Mouse (Mus musculus) gastrocnemius, adult 18-20 months (tissue): ENCODE measurements around the gene R3hdml. TPM values are rescaled to one million over a fixed set of nuclear protein-coding genes. Genes with fewer than 3 reads are reported as not detected.

ENCODE experiments used
- DNase-seq: peaks from one replicate; pipeline ENCODE4 v3.0.0; 2021; ENCODE audit warnings: low spot score
- total RNA-seq, 2 experiments: library from RNA; stranded (reverse); gene quantifications; 2 replicates each; pipeline ENCODE4 v1.2.3; 2021

Gene R3hdml
- total RNA-seq, 2 experiments from 2014 or later = not detected

DNA sequence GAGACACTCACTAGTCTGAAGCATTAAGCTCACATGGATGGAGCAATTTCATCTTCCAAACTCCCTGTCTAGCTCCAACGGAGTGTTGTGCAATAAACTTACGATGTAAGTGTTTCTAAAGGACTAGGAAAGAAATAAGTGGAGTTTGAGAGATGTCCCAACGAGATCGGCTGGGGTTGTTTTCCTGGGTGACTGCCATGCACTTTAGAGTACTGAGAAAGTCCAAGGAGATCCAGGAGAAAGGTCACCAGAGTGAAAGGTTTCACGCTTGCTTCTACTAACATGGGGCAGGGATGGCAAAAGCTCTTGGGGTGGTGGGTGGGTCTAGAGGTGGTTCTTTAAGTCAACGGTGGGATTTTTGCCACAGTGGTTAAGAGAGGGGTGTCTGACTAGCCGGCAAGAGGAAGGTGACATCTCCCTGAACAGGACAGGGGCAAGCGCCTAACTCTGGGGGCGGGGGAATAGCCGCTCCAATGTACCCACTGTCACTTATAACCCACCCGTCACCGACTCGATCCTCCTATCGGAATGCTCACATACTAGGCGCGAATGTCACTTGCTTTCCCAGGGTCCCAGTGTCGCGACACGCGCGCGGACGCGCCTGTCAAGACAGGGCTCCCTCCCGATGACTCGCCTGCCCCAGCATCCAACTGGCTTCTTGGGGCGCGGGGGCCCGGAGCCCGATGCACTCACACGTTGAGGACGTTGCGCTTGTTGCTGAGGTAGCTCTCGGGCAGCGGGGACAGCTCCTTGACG lies 20.2 kb upstream of the R3hdml start:
- DNase-seq = peak; percentile 51

DNA sequence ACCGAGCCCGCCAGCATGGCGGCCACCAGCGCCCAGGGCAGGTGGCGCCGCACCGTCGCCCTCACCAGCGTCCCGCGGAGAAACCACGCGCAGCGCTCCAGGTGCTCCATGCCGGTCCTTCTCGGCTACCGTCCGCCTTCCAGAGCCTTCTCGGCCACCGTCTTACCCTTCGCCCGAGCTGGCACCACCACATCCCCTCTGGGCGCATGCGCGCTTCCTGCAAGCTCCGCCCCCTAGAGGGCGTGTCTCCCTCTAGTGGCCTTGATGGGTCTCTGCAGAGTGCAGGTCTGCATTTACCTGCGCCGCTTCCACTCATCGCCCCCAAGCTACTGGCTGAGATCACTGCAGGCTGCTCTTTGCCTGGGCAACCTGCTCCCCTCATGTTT lies 19.7 kb upstream of the R3hdml start, which contains the start of gene Fitm2:
Fitm2 (minus strand) TSS at position 164 of the 386 bp plus-strand sequence.
- peak; percentile 95 for DNase-seq

DNA sequence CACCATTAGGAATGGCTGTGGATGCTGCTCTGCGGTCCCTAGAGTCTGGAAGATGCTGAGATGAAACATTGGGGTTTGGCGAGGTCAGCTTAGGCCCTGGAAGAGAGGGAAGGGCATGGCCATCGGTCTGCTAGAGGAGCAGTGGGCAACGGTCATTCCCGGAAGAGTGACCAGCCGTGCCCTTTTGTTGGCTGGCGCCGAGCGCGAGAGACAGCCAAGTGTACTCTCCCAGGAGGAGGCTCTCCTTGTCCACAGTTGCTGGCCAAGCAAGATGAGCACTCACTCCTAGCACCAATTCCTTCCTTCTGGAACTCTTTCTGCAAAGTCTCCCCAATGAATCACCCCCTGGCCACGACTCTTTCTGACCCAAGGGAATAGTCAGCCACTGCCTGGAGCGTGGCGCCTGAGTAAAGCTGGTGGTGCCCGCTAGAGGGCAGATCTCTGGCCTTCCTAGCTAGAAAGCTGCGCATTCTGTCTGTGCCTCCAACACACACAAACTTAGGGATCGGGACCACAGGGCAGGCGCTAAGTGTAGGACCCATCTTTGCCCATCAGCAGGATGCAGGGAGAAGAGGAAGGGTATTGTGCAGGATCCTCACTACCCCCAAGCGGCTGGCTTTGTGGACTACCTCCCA lies 11.8 kb upstream of the R3hdml start:
- no peak for DNase-seq

DNA sequence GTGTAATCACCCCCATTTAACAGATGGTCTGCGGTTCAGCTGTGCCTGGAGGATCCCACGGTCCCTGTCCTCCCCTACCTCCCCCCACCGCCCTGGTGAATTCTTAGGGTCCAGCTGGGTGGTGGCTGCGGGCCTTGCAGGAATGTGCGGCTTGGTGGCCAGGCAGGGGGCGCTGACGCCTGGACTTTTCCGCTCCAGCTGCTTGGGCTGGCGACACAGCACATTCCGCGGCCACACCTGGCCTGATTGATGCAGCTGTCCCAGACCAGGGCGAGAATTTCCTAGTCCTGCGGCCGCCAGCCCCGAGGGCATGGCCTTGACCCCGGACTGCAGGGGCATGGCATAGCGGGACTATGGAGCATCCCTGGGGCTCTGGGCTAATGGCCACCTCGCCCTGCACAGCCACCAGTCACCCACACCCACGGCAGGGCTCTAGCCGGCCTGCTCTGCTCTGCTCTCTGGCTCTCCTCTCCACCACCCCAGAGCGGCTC lies 10.5 kb upstream of the R3hdml start:
- DNase-seq = no peak

DNA sequence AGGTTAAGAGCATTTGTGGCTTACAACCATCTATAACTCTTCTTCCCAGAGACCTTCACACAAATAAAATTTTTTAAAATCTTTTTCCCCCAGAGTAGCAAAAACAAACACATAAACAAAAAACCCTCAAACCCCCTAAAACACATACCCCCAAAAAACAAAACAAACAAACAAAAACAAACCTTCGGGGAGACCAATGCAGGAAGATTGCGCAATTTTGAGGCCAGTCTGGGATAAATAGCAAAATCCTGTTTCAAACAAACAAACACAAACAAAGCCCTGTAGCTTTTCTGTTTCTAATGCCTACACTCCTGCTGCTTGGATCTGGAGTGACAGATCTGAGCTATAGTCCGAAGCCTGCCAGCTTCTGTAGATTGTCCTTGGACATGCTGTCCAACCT lies 4.8 kb upstream of the R3hdml start:
- no peak for DNase-seq

DNA sequence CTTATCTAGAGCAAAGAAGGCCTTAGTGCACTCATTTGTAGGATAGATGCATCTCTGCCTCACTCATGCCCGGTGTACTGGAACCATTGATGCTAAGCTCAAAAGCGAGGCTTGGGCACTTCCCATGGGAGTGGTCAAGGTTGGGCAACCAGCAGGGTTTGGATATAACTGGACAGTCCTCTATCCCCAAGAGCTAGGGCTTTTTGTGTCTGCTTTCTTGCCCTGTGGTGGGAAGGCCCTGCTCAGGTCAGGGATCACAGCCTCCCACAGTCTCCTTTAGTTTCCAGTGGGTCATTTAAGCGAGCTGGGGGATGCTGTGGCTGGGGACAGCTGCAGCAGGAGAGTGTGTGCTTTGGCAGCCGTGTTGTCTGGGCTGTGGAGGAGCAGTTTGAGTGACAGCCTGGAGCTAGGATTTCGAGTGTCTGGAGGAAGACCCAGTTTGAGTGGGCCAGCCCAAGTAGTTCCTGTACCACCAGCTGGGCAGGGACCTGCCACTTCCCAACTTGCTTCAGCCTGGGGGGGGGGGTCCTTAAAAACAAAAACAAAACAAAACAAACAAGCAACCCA lies 2.3 kb upstream of the R3hdml start:
- DNase-seq = no peak

DNA sequence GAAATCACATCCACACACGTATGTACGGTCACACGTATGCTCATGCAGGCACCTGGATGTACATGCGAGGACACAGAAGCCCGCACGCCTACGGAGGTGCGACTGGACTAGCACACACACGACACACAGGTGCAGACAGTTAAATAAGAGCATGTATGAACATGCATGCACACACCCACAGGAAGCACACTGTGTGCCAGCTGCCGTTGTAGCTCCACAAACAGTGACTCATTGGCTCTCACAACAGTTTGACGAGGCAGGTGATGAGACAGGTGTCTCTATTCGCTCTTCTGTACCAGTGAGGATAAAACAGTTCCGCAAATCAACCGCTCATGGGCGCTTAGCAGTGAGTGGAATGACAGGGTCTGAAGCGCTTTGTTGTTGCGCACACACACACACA lies 1.5 kb upstream of the R3hdml start:
- DNase-seq = no peak

DNA sequence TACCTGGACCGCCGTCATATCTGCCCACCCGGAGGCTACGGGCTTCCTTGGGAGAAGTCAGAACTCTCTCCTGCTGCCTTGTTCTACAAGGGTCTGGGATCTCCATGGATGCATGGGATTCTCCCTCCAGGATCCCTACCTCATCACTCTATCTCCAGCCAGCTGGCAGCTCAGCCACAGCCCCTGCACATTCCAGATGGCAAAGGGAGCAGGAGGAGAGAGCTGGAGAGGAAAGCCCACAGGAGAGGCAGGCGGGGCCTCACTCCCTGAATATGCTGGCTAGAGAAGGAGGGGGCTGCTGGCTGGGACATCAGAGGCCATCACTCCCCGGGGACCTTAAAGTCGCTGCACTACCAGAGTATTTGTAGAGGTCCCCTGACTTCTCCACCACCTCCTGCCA lies 767 bp upstream of the R3hdml start:
- no peak for DNase-seq

DNA sequence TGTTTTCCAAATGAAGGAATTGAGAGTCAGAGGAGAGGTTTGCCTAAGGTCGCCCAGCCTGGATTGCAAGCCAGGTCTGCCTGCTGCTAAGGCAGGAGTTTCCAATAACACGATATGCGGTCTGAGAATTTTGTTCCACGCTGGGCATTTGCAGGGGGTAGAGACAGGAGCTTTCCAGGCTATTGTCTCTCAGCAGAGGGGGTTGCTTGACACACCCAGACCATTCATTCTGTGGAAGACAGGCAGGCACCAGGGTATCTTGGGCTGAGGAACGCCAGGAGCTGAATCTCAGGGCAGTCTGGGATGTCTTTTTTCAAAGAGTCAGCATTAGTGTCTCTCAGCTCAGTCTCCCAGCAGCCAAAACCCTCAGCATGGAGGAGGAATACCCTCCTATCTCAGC lies 913 bp downstream of the R3hdml start:
- DNase-seq = no peak

DNA sequence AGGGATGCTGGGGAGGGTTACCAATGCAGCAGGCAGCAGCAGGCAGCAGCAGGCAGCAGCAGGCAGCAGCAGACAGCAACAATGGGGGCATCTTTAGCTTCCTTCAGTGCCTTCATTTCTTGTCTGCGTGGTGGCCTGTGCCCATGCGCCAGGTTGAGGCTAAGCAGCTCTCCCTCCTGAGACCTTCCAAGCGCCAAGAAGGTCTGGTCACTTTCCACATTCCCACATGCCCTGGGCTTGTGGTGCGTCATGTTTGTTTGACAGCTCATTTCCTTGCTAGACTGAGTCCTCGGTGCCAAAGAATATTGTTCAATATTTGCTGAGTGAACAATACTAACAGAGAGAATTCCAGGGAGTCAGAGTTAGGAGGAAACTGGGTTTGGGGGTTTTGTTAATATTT lies 1.9 kb downstream of the R3hdml start:
- no peak for DNase-seq

DNA sequence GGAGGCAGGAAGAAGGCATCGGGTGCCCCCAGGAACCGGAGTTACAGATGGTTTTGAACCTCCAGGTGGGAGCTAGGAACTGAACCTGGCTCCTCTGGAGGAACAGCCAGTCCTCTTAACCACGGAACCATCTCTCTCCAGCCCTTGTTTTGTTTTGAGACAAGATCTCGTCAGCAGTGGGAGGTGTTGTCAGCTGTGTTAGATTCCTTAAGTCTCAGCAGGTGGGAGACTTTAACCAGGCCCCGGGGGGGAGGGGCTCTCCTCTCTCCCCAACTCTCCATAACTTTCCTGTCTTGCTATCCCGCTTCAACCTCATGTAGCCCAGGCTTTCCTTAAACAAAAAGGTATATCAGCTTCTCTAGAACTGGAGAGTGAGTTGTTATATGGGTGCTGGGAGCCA lies 2.3 kb downstream of the R3hdml start:
- DNase-seq = no peak

DNA sequence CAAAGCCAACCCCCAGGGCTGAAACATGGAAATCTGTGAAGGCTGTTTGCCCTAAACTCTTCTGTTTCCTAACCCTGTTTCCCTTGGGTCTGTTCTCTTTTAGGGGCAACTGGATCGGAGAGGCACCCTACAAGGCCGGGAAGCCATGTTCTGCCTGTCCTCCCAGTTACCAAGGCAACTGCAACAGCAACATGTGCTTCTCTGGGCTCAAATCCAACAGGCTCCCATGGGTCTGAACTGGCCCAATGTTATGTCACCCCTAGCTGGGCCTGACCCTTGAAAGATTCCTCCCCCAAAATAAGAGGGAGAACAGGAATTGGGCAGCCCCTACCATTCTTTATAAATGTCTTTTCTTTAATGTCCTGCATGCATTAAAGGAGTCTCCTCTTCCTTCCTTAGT lies 10.1 kb downstream of the R3hdml start:
- no peak for DNase-seq

DNA sequence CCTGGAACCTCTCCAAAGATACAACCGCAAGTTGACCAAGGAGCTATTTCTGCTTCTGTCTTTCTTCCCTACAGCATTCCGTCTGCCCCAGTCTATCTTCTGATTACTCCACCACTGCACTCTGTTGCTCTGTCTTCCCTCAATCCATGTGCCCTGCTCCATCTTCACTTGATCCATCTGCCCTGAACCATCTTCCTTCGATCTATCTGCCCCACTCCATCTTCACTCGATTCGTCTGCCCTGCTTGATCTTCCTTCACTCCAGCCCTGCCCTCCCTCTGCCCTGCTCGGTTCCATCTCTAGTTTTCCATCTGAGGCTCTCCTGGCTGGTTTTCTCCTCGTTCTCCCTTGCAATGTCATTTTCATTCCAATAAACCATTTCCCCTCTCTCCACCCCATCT lies 11.1 kb downstream of the R3hdml start:
- no peak for DNase-seq

DNA sequence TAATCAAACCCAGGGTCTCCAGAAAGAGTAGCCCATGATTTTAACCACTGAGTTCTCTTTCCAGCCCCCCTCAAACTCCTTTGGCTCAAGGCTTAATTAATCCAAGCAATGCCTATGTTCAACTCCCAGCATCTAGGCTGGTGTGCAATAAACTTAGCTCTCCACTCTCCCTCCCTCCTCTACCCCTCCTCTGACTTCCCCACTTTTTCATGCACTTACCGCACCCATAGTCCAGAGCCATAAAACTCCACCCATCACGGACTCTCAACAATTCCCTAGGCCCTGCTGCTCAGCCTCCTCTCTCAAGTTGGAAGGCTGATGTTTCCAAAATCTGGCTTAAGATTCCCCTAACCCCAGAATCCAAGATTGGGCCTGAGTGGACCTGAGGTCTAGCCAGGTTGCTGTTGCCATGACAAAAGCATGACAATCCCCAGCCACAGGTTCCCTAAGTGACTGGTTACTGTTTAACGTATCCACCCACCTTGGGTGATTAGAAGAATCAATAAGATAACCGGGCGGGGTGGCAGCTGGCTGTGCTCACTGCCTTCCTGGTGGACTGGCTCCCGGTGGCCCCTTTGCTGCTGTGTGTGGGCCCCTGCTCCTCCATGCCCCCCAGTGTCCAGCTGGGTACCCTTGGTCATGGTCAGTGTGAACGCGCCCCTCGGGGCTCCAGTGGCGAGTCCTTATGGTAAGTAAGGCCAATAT lies 14.3 kb downstream of the R3hdml start, which contains the start of gene Hnf4a:
Hnf4a (plus strand) TSS at position 509 of the 705 bp plus-strand sequence.
- no peak for DNase-seq

DNA sequence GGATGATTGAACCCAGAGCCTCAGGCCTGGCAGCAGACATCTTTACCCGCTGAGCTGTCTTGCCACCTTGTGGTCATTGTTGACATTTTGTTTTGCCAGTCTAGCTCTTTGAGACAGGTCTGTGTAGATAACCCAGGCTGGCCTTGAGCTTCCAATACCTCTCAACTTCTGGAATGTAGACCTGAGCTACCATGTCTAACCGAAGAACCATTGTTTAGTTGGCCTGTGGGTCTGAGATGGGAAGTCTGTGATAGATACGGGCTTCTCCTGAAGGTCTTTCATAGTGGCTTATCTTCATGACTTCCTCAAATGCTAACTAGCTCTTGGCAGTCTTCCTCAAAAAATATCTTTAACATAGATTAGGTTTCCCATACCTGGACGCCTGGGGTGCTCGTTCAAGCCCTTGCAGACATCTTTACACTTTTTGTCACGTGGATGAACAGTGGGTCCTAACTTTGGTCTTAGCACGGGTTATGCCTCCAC lies 33.7 kb downstream of the R3hdml start:
- DNase-seq = no peak

DNA sequence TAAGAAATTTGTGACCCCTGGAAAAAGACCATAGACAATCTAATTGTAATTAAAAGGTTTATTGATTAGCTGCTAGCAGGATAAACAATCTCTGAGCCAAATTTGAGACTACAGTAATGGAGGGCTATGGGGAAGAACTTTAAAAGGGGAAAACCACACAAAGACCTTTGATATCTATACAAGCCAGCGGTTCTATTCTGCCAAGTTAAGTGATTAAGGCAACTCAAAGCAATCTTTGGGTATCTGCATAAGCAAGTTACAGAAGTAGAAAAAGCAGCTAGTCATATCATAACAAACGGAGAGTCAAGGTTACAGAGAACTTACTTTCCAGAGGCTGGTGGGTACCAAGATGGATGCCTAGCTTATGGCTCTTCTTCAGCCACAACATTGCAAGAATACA lies 35.4 kb downstream of the R3hdml start:
- no peak for DNase-seq

DNA sequence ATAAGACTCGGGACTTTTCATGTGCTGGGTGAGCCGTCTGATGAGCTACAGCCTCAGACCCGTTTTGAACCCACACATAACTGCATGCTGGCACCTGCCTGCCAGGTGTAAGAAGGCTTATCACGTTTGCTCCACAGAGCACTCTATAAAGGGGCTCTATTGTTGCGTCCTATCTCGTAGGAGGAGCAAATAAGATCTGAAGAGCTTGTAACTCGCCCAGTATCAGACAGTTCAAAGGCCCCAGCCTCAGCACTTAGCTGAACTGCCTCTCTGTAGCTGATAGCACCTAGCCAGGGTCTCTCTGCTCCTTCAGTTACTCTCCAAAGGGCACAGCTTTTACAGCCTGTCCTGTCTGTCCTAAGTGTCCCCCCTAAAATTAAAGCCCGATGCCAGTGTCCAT lies 38.3 kb downstream of the R3hdml start:
- no peak for DNase-seq

DNA sequence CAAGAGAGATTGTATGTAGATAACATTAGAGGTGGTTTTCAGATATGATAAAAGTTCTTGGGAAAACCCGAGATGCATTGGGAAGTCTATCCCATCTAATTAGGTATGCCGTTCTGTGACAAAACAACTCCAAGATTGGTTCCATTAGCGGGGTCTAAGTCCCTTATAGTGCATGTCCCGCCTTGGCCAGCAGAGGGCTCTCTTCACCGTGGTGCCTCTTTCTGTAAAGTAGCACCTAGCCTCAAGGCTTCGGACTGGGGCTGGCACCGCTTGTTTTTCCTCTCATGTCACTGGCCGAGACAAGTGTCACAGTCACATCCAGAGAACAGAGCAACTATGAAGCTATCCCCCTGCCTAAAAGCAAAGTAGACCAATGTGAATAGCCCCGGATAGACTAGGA lies 39.8 kb downstream of the R3hdml start:
- DNase-seq = peak; percentile 83

DNA sequence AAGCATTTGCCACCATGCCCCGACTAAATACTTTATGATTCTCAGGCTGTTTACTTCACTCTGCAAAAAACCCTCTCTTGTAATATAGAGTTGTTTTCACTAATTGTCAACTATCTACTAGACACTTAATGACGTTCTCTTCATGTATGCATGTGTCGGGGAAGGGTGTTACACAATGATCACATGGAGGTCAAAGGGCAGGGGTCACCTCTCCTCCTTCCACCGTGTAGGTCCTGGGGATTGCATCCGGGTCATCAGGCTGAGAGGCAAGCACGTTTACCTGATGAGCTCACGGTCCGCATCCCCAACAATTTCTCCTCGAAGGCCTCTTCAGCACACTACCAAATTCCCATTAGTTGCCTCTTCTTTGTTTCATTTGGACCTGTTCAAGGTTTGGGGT lies 41.1 kb downstream of the R3hdml start:
- no peak for DNase-seq

DNA sequence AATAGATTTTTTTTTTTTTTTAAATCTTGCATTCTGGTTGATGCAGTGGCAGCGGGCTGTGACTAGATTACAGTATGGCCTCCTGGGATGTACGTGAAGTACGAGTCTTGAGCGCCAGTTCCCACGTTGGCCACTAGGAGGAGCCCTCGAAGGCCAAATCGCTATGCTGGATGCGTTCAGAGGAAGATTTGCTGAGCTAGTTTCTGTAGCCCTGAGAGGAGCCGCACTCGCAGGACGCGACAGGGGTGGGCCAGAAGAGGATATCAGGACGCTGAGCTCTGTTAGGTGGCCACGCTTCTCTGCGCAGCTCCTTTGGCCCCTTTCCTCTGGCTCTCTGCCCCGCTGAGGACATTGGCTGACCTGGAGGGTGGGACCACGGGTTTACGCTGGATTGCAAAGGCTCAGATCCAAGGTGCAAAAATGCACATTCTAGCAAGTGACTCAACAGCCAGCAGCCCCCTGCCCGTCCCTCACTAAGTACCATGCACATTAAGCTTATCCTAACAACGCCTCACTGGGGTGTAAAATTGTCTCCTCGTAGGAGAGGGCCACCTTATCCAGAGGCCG lies 42.9 kb downstream of the R3hdml start:
- DNase-seq = peak; percentile 88

DNA sequence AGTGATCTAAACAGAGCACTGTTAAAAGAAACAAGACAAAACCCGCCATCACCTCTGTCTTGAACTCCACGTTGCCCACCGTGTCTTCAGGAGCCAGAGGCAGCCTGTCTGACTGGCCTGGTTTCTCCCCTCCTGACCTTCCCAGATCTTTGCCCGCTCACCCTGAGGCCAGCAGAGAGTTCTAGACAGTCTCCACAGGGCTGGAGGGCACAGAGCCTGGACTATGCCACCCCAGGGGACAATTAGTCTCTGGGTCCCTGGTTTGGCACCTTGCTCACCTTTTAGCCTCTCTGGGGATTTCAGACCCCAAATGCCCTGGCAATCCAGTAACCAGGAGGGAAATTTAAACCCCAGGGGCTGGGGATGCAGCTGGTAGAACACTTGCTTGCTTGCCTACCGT lies 45.3 kb downstream of the R3hdml start:
- no peak for DNase-seq

DNA sequence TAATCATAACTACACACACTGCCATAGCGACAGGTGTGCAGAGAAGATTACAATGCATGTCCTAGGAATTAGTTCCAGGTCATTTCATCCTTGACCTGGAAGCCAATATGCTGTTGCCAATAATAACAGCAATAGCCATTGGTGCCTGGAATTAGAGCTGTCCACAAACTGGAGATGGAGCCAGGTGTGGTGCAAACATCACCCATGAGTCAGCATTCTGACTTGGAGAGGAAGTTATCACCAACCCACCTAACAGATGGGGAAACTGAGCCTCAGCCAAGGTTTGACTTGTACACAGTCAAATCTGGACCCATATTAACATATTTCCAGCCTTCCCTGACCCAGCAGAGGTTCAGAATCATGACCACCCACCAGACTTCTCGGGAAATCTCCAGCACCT lies 46.3 kb downstream of the R3hdml start:
- DNase-seq = no peak
